Mouse (Mus musculus) cerebellum, adult 2 months (tissue): ENCODE measurements around the gene Gnb5.
A peak's percentile ranks its signal among the peaks of the same experiment; 100 is the strongest.

ENCODE experiments used
- CTCF ChIP-seq: fragments of 200-500 bp; IDR thresholded peaks from 2 replicates; pipeline ENCODE4 v1.5.1; 2011; ENCODE audit warnings: low read depth, mild to moderate bottlenecking, control low read depth, low read length, moderate library complexity, borderline replicate concordance; ENCODE audit not compliant: insufficient read depth
- POLR2A ChIP-seq: fragments of 200-500 bp; IDR thresholded peaks from 2 replicates; pipeline ENCODE4 v1.6.1; 2011; ENCODE audit warnings: low read length, control low read depth, borderline replicate concordance; ENCODE audit not compliant: insufficient read depth

DNA sequence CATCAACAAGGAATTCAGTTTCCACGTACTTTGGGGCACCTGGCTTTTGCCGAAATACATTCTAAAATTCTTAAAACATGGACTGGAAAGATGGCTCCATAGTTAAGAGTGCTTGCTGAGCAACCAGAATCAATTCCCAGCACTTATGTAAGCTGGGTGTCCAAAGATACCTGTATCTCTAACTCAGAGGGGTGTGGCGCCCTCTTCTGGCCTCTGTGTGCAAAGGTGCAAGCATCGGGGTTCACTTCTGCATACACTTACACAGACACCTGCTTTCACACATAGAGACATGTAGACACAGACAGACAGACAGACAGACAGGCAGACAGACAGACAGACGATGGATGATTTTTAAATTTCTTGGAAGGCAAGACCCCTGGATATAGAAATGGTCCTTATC lies 25.3 kb upstream of the Gnb5 start:
- TF ChIP-seq CTCF (peak; percentile 51; the same call in 1 of the 2 replicates), POLR2A (no peak)
